Mouse (Mus musculus) ES-E14 (cell line): ENCODE data around the gene Igsf21.

Experiments
- CHD2 ChIP-seq: IDR thresholded peaks from 2 replicates; pipeline ENCODE4 v1.6.1; 2014; ENCODE audit warnings: mild to moderate bottlenecking, low read depth, low read length, inconsistent platforms
- MAFK ChIP-seq: IDR thresholded peaks from 2 replicates; pipeline ENCODE4 v1.6.1; 2014; ENCODE audit warnings: mild to moderate bottlenecking, low read depth, low read length, inconsistent platforms; ENCODE audit not compliant: insufficient read depth
- ZC3H11A ChIP-seq: IDR thresholded peaks from 2 replicates; pipeline ENCODE4 v1.6.1; 2012; ENCODE audit warnings: low read depth, mild to moderate bottlenecking, inconsistent platforms, low read length, borderline replicate concordance
- ZNF384 ChIP-seq: IDR thresholded peaks from 2 replicates; pipeline ENCODE4 v1.6.1; 2012; ENCODE audit warnings: low read depth, low read length, inconsistent platforms

GRCm38 (mm10) chr4:140113690-140114475, 132.7 kb downstream of the Igsf21 start:
- TF ChIP-seq MAFK (no peak), ZC3H11A (no peak), CHD2 (no peak), ZNF384 (no peak)
